Comparison of ENCODE assay signal across 21 mouse cellular contexts in the genomic region with DNA sequence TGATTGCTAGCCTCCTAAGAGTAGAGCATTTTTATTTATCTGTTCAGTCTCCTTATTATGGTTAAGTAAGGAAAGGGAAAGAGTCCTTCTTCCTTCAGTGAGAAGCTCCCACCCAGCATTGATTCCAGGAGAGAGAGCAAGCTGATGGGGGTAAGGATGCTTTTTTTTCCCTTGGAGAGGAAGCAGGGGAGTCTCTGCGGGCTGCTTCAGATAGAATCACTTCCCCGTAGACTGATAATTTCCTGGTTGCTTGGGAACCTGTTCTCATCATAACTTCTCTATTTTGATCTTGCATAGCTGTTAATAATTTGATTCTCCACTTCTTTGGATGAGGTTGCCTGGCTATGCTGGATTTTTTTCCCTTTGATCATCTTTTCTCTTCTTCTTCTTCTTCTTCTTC.
"Had no signal": no experiment of that assay in that cellular context is flagged by ENCODE, and none has a peak within 500 bp of the region (broad histone marks: within the 10 kb centered on the region; RNA-seq: fewer than 3 reads in every experiment).

No protein-coding gene starts in this region.

- H3K9ac ChIP-seq: liver, embryonic 13.5 days; liver, embryonic 15.5 days; liver, postnatal 0 days; lung, embryonic 15.5 days; midbrain, embryonic 15.5 days; neural tube, embryonic 12.5 days; stomach, embryonic 15.5 days had no signal

- H3K27ac ChIP-seq: liver, embryonic 13.5 days; liver, embryonic 15.5 days; lung, embryonic 15.5 days; macrophage; midbrain, embryonic 15.5 days; neural tube, embryonic 12.5 days; stomach, embryonic 15.5 days; stomach, postnatal 0 days had no signal

- ATAC-seq: liver, postnatal 0 days; lung, postnatal 0 days; midbrain, embryonic 15.5 days had no signal

- H3K9me3 ChIP-seq: liver, embryonic 13.5 days; liver, embryonic 15.5 days; lung, embryonic 15.5 days; midbrain, embryonic 15.5 days; neural tube, embryonic 12.5 days; stomach, embryonic 15.5 days had no signal

- H3K4me3 ChIP-seq: liver, embryonic 13.5 days; liver, embryonic 15.5 days; lung, embryonic 15.5 days; megakaryocyte, embryonic 14.5 days; midbrain, embryonic 15.5 days; neural tube, embryonic 12.5 days; stomach, embryonic 15.5 days had no signal

- H3K36me3 ChIP-seq: liver, embryonic 13.5 days; liver, embryonic 15.5 days; lung, embryonic 15.5 days; midbrain, embryonic 15.5 days; neural tube, embryonic 12.5 days; stomach, embryonic 15.5 days had no signal

- H3K4me1 ChIP-seq: liver, embryonic 13.5 days; liver, embryonic 15.5 days; midbrain, embryonic 15.5 days; neural tube, embryonic 12.5 days; stomach, embryonic 15.5 days had no signal

- DNase-seq: liver, embryonic 13.5 days; liver, postnatal 0 days; lung, adult 2 months; lung, postnatal 14 days; lung, postnatal 36 days; right cerebral cortex, adult 18-20 months; right cerebral cortex, postnatal 25 days; right cerebral cortex, postnatal 4 days; spleen, adult 18-20 months; thymus, postnatal 14 days; thymus, postnatal 36 days had no signal

- H3K27me3 ChIP-seq: liver, embryonic 13.5 days; liver, embryonic 15.5 days; lung, embryonic 15.5 days; megakaryocyte, embryonic 14.5 days; midbrain, embryonic 15.5 days; neural tube, embryonic 12.5 days; stomach, embryonic 15.5 days had no signal

- H3K4me2 ChIP-seq: liver, embryonic 13.5 days; liver, embryonic 15.5 days; lung, embryonic 15.5 days; midbrain, embryonic 11.5 days; midbrain, embryonic 15.5 days; neural tube, embryonic 12.5 days; stomach, embryonic 15.5 days had no signal
